Mouse (Mus musculus) ES-E14 (cell line): ENCODE data around the gene Stk35.

ENCODE experiments used
- CHD2 ChIP-seq: IDR thresholded peaks from 2 replicates; pipeline ENCODE4 v1.6.1; 2014; ENCODE audit warnings: mild to moderate bottlenecking, low read depth, low read length, inconsistent platforms
- HCFC1 ChIP-seq: IDR thresholded peaks from 2 replicates; pipeline ENCODE4 v1.6.1; 2012; ENCODE audit warnings: low read length, inconsistent platforms, borderline replicate concordance; ENCODE audit not compliant: insufficient read depth
- MAFK ChIP-seq: IDR thresholded peaks from 2 replicates; pipeline ENCODE4 v1.6.1; 2014; ENCODE audit warnings: mild to moderate bottlenecking, low read depth, low read length, inconsistent platforms; ENCODE audit not compliant: insufficient read depth
- ZC3H11A ChIP-seq: IDR thresholded peaks from 2 replicates; pipeline ENCODE4 v1.6.1; 2012; ENCODE audit warnings: low read depth, mild to moderate bottlenecking, inconsistent platforms, low read length, borderline replicate concordance
- ZNF384 ChIP-seq: IDR thresholded peaks from 2 replicates; pipeline ENCODE4 v1.6.1; 2012; ENCODE audit warnings: low read depth, low read length, inconsistent platforms

- TF ChIP-seq ZC3H11A: no peak
- TF ChIP-seq MAFK: no peak
- TF ChIP-seq HCFC1: no peak
- TF ChIP-seq ZNF384: no peak
- TF ChIP-seq CHD2: no peak
These were observed 3.8 kb upstream of the Stk35 start for GRCm38 (mm10) chr2:129796501-129796900.
